Mouse (Mus musculus) CH12.LX (cell line): Measurements from ENCODE around the gene Stx16.

Experiments used
- CHD2 ChIP-seq: IDR thresholded peaks from 2 replicates; pipeline ENCODE4 v1.6.1; 2011; ENCODE audit warnings: low read length, improper control_type of control experiment
- CTCF ChIP-seq, 2 experiments: IDR thresholded peaks in 1 of 2; conservative IDR thresholded peaks in 1 of 2; 2 replicates each; pipeline ENCODE4 v1.5.1; 2011 to 2012; ENCODE audit warnings: low read depth in 2 of 2, low read length in 2 of 2, improper control_type of control experiment in 1 of 2, inconsistent platforms in 1 of 2, mild to moderate bottlenecking in 1 of 2, moderate library complexity in 1 of 2
- HCFC1 ChIP-seq: IDR thresholded peaks from 2 replicates; pipeline ENCODE4 v1.6.1; 2012; ENCODE audit warnings: low read depth, mild to moderate bottlenecking, inconsistent platforms, low read length, improper control_type of control experiment
- MAX ChIP-seq: IDR thresholded peaks from 2 replicates; pipeline ENCODE4 v1.6.1; 2011; ENCODE audit warnings: low read length, improper control_type of control experiment
- MEF2A ChIP-seq: IDR thresholded peaks from 2 replicates; pipeline ENCODE4 v1.6.1; 2014; ENCODE audit warnings: low read depth, mild to moderate bottlenecking, inconsistent platforms, low read length, improper control_type of control experiment, borderline replicate concordance
- MYC ChIP-seq: IDR thresholded peaks from 2 replicates; pipeline ENCODE4 v1.6.1; 2011; ENCODE audit warnings: low read depth, mild to moderate bottlenecking, improper control_type of control experiment, low read length
- POLR2A ChIP-seq: IDR thresholded peaks from 2 replicates; pipeline ENCODE4 v1.6.1; 2011; ENCODE audit warnings: low read depth, mild to moderate bottlenecking, improper control_type of control experiment, low read length
- POLR2AphosphoS2 ChIP-seq: IDR thresholded peaks from 2 replicates; pipeline ENCODE4 v1.6.1; 2011; ENCODE audit warnings: low read depth, low read length, improper control_type of control experiment
- RAD21 ChIP-seq: IDR thresholded peaks from 2 replicates; pipeline ENCODE4 v1.6.1; 2011; ENCODE audit warnings: low read depth, mild to moderate bottlenecking, low read length, improper control_type of control experiment, moderate library complexity
- SIN3A ChIP-seq: IDR thresholded peaks from 2 replicates; pipeline ENCODE4 v1.6.1; 2012; ENCODE audit warnings: low read length, improper control_type of control experiment, inconsistent platforms
- TBP ChIP-seq: conservative IDR thresholded peaks from 2 replicates; pipeline ENCODE4 v1.6.1; 2011; ENCODE audit warnings: low read depth, low read length, improper control_type of control experiment
- ZC3H11A ChIP-seq: IDR thresholded peaks from 2 replicates; pipeline ENCODE4 v1.6.1; 2012; ENCODE audit warnings: low read depth, mild to moderate bottlenecking, inconsistent platforms, low read length, improper control_type of control experiment
- ZKSCAN1 ChIP-seq: IDR thresholded peaks from 2 replicates; pipeline ENCODE4 v1.6.1; 2012; ENCODE audit warnings: low read depth, inconsistent platforms, low read length, improper control_type of control experiment, borderline replicate concordance
- ZNF384 ChIP-seq: IDR thresholded peaks from 2 replicates; pipeline ENCODE4 v1.6.1; 2012; ENCODE audit warnings: low read depth, low read length, improper control_type of control experiment, inconsistent platforms

DNA sequence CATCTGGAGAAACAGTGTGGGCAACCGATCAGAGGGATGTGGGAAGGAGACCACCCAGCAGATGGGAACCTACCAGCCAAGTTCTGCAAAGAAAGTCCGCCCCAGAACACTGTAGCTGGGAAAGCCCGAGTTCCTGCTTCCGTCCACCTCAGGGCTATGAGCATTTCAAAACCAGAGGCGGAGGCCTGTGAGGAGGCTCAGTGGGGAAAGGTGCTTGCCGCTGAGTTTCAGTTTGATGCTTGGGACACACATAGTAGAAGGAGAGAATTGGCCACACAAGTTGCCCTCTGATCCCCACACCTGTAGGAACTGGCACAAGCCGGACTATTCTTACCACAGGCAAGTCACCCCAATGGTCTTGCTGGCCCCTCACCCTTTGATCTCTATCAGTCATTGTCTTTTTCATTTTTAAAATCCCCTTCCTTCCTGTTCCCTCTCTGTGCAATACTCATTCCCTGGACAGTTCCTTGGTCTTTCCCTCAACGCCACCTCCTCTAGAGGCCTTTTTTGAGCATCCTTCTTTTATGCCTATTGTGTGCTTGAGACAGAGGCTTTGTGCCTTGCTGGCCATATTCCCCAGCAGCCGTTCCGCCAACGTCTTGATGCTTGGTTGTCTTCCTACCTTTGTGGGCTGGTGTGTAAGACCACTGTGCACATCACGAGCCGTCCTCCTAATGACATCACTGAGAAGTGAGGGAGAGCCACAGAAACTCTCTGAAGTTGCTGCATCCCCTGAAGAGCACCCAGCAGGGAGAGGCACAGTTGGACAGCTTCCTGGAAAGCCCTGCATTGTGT, 16.3 kb upstream of the Stx16 start:
- TF ChIP-seq POLR2A (no peak), ZKSCAN1 (no peak), ZNF384 (no peak), HCFC1 (no peak), POLR2AphosphoS2 (no peak), ZC3H11A (no peak), CTCF (conservative IDR thresholded peaks at IDR 0.05 in 1 of 2, IDR thresholded peaks at IDR 0.05 in 1 of 2; ENCODE audit: low read depth in 2 of 2, low read length in 2 of 2) (no peak), MYC (no peak), RAD21 (no peak), MEF2A (no peak), TBP (no peak), CHD2 (no peak), SIN3A (no peak), MAX (no peak)
